Mouse (Mus musculus): Measurements from ENCODE around the gene Slc6a13. TPM values are rescaled to one million over a fixed set of nuclear protein-coding genes. Genes with fewer than 3 reads are reported as not detected.

Slc6a13 gene
- total RNA-seq, 1 experiment: 1.7 TPM

DNA sequence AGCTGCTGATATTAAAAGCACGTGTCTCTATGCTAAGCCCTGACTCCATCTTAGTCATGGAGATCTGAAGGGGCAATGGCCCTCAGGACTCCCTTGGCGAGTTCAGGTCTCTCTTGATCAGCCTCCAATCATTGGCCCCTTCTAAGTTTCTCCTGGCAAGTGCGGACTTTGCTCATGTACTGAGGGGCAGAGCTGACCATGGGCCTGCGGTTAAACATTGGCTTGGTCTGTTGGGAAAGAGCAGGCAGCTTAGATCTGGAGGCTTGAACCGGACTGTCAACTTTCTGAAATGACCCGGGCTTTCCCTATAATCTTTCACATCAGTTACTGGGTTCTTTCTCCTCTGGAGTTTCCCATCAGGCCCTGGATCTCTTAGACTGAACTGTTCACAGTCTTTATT is 11.0 kb downstream of the Slc6a13 start:
- DNase-seq (ENCODE audit: low read depth, low spot score): no peak
- Histone ChIP-seq H3K9ac (ENCODE audit: insufficient read depth, low read depth, low read length, poor library complexity, severe bottlenecking) (no peak overlapping the region), H3K9me3 (ENCODE audit: control insufficient read depth, insufficient read depth, low read depth, low read length) (no peaks in the 10 kb centered on the region), H3K4me1 (ENCODE audit: control insufficient read depth in 2 of 2, insufficient read depth in 2 of 2, low read length in 2 of 2, poor library complexity in 1 of 2) (no peaks in the 10 kb centered on the region; a peak in 1 of 4 replicates), H3K4me3 (ENCODE audit: insufficient read depth in 1 of 2, low read depth in 1 of 2, low read length in 2 of 2, poor library complexity in 1 of 2, severe bottlenecking in 1 of 2) (no peak overlapping the region), H3K36me3 (ENCODE audit: control insufficient read depth, insufficient read depth, low read length, poor library complexity, severe bottlenecking) (no peaks in the 10 kb centered on the region), H3K27ac (ENCODE audit: insufficient read depth, low read depth, low read length, poor library complexity, severe bottlenecking) (no peak overlapping the region)
- in situ Hi-C loops (cut with MboI; ENCODE audit: low sequenced_read_pairs in 2 of 2, unreplicated experiment in 2 of 2): no loop called here
- TF ChIP-seq MAFK (IDR thresholded peaks at IDR 0.05; ENCODE audit: insufficient read depth, low read depth, low read length) (no peak), ZNF384 (IDR thresholded peaks at IDR 0.05; ENCODE audit: low read depth, low read length) (no peak), CHD2 (IDR thresholded peaks at IDR 0.05; ENCODE audit: low read depth, low read length) (no peak), ZC3H11A (IDR thresholded peaks at IDR 0.05; ENCODE audit: borderline replicate concordance, low read depth, low read length) (no peak), HCFC1 (IDR thresholded peaks at IDR 0.05; ENCODE audit: borderline replicate concordance, insufficient read depth, low read length) (no peak)

DNA sequence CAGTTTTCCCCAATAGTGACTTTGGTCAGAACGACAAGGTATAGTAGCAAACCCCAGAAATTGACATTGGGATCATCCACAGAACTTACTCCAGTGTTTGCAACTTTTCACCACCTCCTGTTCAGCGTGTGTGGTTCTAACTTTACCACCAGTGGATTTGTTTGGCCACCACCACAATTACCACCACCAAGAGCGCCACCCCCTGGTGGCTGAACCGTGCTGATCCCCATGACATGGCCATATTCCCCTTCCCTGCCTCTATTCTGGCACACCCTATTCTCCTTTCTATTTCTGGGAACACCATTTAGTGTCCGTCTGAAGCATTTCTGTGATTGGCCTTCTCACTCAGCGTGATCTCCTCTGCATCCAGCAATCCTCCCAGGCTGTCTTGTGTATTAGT is 19.1 kb downstream of the Slc6a13 start:
- no peak overlapping the region for H3K27ac ChIP-seq (ENCODE audit: insufficient read depth, low read depth, low read length, poor library complexity, severe bottlenecking)
- no peak for DNase-seq (ENCODE audit: low read depth, low spot score)
- no peak overlapping the region for H3K4me3 ChIP-seq (ENCODE audit: insufficient read depth in 1 of 2, low read depth in 1 of 2, low read length in 2 of 2, poor library complexity in 1 of 2, severe bottlenecking in 1 of 2)
- no peaks in the 10 kb centered on the region for H3K36me3 ChIP-seq (ENCODE audit: control insufficient read depth, insufficient read depth, low read length, poor library complexity, severe bottlenecking)
- H3K4me1 ChIP-seq (ENCODE audit: control insufficient read depth in 2 of 2, insufficient read depth in 2 of 2, low read length in 2 of 2, poor library complexity in 1 of 2): no peaks in the 10 kb centered on the region; a peak in 1 of 4 replicates
- H3K9me3 ChIP-seq (ENCODE audit: control insufficient read depth, insufficient read depth, low read depth, low read length): no peaks in the 10 kb centered on the region
- in situ Hi-C loops (cut with MboI; ENCODE audit: low sequenced_read_pairs in 2 of 2, unreplicated experiment in 2 of 2): no loop called here
- H3K9ac ChIP-seq (ENCODE audit: insufficient read depth, low read depth, low read length, poor library complexity, severe bottlenecking): no peak overlapping the region
- TF ChIP-seq HCFC1 (IDR thresholded peaks at IDR 0.05; ENCODE audit: borderline replicate concordance, insufficient read depth, low read length): no peak
- TF ChIP-seq ZNF384 (IDR thresholded peaks at IDR 0.05; ENCODE audit: low read depth, low read length): no peak
- TF ChIP-seq ZC3H11A (IDR thresholded peaks at IDR 0.05; ENCODE audit: borderline replicate concordance, low read depth, low read length): no peak
- no peak for TF ChIP-seq MAFK (IDR thresholded peaks at IDR 0.05; ENCODE audit: insufficient read depth, low read depth, low read length)
- TF ChIP-seq CHD2 (IDR thresholded peaks at IDR 0.05; ENCODE audit: low read depth, low read length): no peak

DNA sequence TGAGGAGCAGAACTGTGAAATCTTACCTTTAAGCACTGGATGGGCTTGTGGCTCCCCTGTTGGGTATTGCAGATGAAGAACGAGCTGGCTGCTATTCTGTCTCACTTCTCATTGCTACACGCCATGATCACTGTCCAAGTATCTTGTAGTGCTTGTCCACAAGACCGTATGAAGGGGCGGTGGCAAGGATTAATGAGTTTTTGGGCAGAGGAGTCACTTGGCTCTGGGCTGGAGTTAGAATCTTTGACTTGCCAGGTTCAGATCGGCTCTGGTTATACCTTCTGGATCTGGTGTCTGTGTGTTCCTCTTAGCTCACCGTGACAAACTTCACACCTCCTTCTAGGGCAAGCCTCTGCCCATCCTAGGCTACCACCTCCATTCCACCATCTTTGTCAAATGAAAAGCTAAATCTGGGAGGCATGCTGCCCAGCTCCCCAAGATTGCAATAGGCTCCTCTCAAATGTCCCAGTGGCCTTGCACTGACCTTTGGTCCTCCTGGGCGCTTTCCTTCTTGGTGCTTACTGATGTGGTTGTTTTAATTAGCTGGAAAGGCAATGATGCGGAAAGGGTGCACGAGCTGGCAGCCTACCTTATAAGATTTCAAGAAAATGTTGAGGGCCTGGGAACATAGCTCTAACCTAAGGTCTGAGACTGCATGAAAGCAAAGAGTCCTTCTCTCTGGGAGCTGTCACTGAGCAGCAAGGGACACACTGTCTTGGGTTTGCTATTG is 22.5 kb downstream of the Slc6a13 start:
- no peak for TF ChIP-seq ZC3H11A (IDR thresholded peaks at IDR 0.05; ENCODE audit: borderline replicate concordance, low read depth, low read length)
- TF ChIP-seq MAFK (IDR thresholded peaks at IDR 0.05; ENCODE audit: insufficient read depth, low read depth, low read length): no peak
- no peak for TF ChIP-seq HCFC1 (IDR thresholded peaks at IDR 0.05; ENCODE audit: borderline replicate concordance, insufficient read depth, low read length)
- TF ChIP-seq ZNF384 (IDR thresholded peaks at IDR 0.05; ENCODE audit: low read depth, low read length): no peak
- no peak for TF ChIP-seq CHD2 (IDR thresholded peaks at IDR 0.05; ENCODE audit: low read depth, low read length)
- H3K9ac ChIP-seq (ENCODE audit: insufficient read depth, low read depth, low read length, poor library complexity, severe bottlenecking): no peak overlapping the region
- no peaks in the 10 kb centered on the region for H3K4me1 ChIP-seq (ENCODE audit: control insufficient read depth in 2 of 2, insufficient read depth in 2 of 2, low read length in 2 of 2, poor library complexity in 1 of 2)
- H3K9me3 ChIP-seq (ENCODE audit: control insufficient read depth, insufficient read depth, low read depth, low read length): no peaks in the 10 kb centered on the region
- no peak overlapping the region for H3K4me3 ChIP-seq (ENCODE audit: insufficient read depth in 1 of 2, low read depth in 1 of 2, low read length in 2 of 2, poor library complexity in 1 of 2, severe bottlenecking in 1 of 2)
- DNase-seq (ENCODE audit: low read depth, low spot score): no peak
- in situ Hi-C loops (cut with MboI; ENCODE audit: low sequenced_read_pairs in 2 of 2, unreplicated experiment in 2 of 2): no loop called here
- no peaks in the 10 kb centered on the region for H3K36me3 ChIP-seq (ENCODE audit: control insufficient read depth, insufficient read depth, low read length, poor library complexity, severe bottlenecking)
- no peak overlapping the region for H3K27ac ChIP-seq (ENCODE audit: insufficient read depth, low read depth, low read length, poor library complexity, severe bottlenecking)

DNA sequence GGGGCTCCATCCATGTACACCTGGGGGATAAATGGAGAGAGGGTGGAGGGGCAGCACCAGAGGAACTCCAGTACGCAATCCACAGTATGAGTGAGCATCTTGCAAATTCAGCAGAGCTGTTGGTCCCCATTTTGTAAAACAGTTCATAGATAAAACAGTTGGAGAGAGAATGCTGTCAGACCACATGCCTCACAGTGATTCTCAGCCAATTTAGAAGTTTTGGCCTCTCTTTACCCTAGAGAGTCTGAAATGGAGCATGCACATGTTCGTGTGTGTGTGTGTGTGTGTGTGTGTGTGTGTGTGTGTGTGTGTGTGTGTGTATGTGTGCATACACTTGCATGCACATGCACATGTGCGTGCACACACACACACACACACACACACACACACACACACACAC is 25.3 kb downstream of the Slc6a13 start:
- Histone ChIP-seq H3K4me1 (ENCODE audit: control insufficient read depth in 2 of 2, insufficient read depth in 2 of 2, low read length in 2 of 2, poor library complexity in 1 of 2) (peaks cover 0 to 2% of the 10 kb centered on the region in 2 experiments; a peak in 1 of 4 replicates), H3K4me3 (ENCODE audit: insufficient read depth in 1 of 2, low read depth in 1 of 2, low read length in 2 of 2, poor library complexity in 1 of 2, severe bottlenecking in 1 of 2) (no peak overlapping the region), H3K36me3 (ENCODE audit: control insufficient read depth, insufficient read depth, low read length, poor library complexity, severe bottlenecking) (no peaks in the 10 kb centered on the region), H3K9ac (ENCODE audit: insufficient read depth, low read depth, low read length, poor library complexity, severe bottlenecking) (no peak overlapping the region), H3K27ac (ENCODE audit: insufficient read depth, low read depth, low read length, poor library complexity, severe bottlenecking) (no peak overlapping the region), H3K9me3 (ENCODE audit: control insufficient read depth, insufficient read depth, low read depth, low read length) (no peaks in the 10 kb centered on the region)
- no peak for DNase-seq (ENCODE audit: low read depth, low spot score)
- in situ Hi-C loops (cut with MboI; ENCODE audit: low sequenced_read_pairs in 2 of 2, unreplicated experiment in 2 of 2): loop anchor here in 1 of 2 experiments (25.0 kb wide), 1 partner anchor 212 kb away; no protein-coding TSS in a partner anchor
- TF ChIP-seq HCFC1 (IDR thresholded peaks at IDR 0.05; ENCODE audit: borderline replicate concordance, insufficient read depth, low read length): no peak
- no peak for TF ChIP-seq CHD2 (IDR thresholded peaks at IDR 0.05; ENCODE audit: low read depth, low read length)
- no peak for TF ChIP-seq ZC3H11A (IDR thresholded peaks at IDR 0.05; ENCODE audit: borderline replicate concordance, low read depth, low read length)
- TF ChIP-seq ZNF384 (IDR thresholded peaks at IDR 0.05; ENCODE audit: low read depth, low read length): no peak
- no peak for TF ChIP-seq MAFK (IDR thresholded peaks at IDR 0.05; ENCODE audit: insufficient read depth, low read depth, low read length)
